Mouse (Mus musculus) urinary bladder, postnatal 36 days (tissue): ENCODE measurements around the gene Stx3.

ENCODE experiments used
- DNase-seq, 2 experiments: peaks; one replicate each; pipeline ENCODE4 v3.0.0; 2022; ENCODE audit warnings: low spot score in 2 of 2, mixed read lengths in 1 of 2

The Stx3 gene

DNA sequence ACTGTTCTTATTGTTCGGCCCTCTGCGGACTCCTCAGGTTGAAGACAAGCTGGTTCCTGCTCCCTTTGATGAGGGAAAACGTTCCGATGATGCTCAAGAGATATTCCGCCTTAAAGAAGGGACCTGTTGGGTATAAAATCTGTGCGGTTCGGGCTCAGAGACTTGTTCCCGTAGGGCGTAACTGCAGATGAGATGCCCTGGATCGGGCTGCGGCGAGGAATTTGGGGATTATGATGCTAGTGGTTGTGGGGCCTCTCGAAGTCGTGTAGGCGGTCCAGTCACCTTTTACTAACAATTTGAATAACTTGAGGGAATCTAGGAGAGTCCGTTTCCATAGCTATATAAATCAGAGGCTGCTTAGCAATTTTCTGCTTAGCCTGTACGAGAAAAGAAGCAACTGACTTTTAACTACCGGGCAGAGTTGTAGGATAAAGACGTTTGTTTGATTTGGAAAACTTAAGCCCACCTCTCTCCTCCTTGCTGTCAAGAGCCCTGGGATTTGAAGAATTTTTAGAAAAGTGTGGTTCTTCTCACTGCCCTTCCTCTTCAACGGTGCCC is at the start of gene Stx3:
TSS of gene Stx3 (minus strand) at position 261 of the 558 bp plus-strand sequence.
- no peak for DNase-seq

DNA sequence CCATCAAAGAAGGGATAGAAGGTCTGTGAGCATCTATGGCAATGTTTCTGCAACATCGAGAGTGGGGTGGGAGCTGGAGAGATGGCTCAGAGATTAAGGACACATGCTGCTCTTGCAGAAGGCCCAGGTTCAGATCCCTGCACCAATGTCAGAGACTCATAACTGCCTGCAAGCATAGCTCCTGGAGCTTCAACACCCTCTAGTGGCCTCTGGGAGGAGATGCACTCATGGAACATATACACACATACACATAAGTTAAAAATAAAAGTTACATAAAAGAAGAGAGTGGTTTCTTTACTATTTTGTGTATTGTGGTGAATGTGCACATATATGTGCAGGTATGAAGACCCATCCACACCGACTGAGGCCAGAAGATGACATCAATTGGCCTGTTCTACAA is 48.6 kb upstream of the Stx3 start:
- DNase-seq = no peak

GRCm38 (mm10) chr19:11860966-11861365 is 41.8 kb upstream of the Stx3 start, which contains the start of gene Olfr1418:
TSS of gene Olfr1418 (minus strand) at chr19:11861066.
- DNase-seq = no peak

- no peak for DNase-seq
Observed at GRCm38 (mm10) chr19:11856506-11856905, 37.3 kb upstream of the Stx3 start.

GRCm38 (mm10) chr19:11854821-11855220 is 35.6 kb upstream of the Stx3 start:
- no peak for DNase-seq

- DNase-seq = no peak
Observed at GRCm38 (mm10) chr19:11852652-11853051, 33.4 kb upstream of the Stx3 start.

- DNase-seq = no peak
Observed at GRCm38 (mm10) chr19:11846333-11846732, 27.1 kb upstream of the Stx3 start.

GRCm38 (mm10) chr19:11839119-11839518 is 19.9 kb upstream of the Stx3 start, which contains the start of gene Olfr1417:
TSS of gene Olfr1417 (minus strand) at chr19:11839219.
- no peak for DNase-seq

- no peak for DNase-seq
Observed at GRCm38 (mm10) chr19:11823346-11824065, 4.3 kb upstream of the Stx3 start.

DNA sequence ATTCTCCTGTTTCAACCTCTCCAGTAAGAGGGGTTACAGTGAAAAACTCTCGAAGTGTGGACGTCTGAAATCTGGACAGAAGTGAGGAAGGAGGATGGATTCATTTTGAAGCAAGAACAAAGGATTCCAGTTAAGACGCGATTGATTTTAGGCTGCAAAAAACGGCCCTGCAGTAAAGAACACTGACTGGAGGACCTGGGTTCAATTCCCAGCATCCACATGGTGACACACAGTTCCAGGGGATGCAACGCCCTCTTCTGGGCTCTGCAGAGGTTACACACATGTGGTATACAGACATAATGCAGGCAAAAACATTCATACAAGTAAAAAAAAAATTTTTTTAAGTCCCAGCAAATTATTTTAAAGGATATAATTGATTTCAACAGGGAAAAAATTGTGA is 1.0 kb upstream of the Stx3 start:
- DNase-seq = no peak

DNA sequence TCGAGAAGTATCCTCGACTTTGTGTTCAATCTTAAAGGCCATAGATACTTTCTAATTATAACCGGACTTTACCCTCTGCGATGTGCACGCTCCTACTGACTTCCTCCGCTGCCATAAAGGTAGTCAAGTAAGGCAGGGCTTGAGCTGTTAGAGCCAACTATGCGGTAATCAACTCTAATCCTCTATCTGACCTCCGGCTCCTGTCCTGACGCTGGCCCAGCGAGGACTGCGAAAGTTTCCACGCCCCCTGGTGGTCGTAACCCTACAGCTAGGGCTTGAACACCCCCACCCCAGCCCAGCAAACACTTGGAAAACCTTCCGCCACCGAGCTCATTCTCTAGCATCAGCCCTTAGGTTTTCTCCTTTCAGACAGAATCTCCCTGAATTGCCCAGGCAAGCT is 597 bp upstream of the Stx3 start:
- DNase-seq = peak; percentile 65 to 74

DNA sequence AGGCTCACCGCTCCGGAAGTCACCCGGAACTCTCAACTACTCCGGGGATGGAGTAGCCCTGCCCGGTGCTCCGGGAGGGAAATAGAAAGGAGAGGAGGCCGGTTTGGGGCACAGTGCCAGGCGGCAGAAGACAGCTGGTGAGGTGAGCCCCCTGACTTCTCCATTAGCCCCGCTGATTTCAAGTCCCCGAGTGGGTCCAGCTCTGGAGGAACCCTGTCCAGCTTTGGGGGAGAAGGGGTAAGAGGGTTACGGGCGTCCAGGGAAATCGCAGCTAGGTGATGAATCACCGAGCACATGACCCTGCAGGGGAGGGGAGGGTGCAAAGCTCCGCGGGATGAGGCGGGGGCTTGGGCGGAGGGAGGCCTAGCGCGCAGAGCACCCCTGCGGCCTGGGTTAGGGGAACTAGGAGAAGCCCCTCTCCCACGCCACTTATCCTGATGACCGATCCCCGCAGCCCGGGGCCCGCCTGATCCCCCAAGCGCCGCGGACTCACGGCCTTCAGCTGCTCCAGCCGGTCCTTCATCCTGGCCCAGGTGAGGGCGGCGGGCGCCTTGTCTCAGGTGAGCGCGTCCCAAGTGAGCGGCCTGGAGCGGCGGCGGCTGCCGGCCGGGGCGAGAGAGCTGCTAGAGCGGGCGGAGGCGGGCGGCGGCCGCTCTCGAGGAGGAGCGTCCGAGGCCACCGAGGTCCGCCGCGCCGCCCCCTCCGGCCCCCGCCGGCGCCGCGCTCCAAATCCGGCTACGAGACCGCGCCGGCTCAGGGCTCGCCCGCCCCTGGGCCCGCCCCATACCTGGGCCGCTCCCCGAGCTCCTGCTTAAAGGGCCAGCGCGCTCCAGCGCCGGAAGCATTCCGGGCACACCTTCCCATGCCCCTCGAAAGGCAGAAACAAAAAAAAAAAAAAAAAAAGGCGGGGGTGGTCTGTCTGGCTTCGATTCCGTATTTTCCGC is 732 bp downstream of the Stx3 start:
- peak; percentile 60 to 71 for DNase-seq

DNA sequence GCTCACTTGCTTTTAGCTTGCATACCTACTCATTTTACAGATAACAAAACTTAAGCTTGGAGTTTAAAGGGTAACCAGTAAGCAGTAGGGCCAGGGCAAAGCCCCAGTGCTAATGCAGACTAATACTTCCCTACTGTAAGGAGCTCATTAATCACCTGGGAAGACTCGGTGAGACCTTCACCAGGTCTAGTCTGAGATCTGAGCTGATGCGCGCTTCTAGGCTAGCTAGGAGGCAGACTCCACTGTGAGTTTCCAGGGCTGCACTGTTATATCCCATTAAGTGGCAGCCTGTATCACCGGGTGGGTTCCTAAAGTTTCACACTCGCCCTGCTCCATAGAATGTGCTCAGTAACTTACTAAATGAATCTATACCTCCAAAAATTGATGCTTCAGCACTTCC is 1.6 kb downstream of the Stx3 start:
- no peak for DNase-seq

DNA sequence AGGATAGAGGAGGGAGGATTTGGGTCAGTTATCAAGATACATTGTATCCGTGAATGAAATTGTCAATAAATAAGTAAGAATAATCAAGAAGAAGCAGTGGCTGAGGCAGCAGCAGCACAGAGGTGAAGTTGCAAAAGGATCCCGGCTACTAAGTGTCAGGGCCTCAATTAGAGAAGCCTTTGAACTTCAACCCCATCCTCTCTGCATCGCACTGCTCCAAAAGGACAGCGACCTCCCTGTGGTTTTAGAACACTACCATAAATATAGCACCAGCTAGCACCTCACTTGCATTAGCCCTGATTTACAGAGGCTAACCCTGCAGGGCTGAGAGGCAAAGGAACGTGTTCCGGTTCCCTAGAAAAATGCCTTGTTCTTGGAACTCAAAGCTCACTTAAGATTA is 2.5 kb downstream of the Stx3 start:
- no peak for DNase-seq

- DNase-seq = no peak
Observed at GRCm38 (mm10) chr19:11814742-11815333, 4.4 kb downstream of the Stx3 start.

DNA sequence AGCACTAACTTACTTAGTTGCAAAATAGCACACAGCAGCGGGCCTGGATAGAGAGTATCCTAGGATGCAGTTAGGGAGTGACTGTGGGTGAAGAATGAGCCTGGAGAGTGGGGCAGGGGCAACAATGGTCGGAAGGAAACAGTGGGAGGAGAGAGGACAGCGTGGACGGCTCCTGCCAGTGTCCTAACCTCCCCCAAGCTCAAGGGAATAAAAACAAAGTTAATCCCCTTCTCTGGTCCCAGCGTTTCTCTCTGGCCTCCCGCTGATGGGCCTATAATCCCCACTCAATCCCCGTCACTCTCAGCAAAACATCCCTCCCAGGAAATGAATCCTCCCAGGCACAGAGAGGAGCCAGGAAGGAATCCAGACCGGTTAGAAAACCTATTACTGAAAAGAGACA is 5.6 kb downstream of the Stx3 start:
- DNase-seq = no peak

DNA sequence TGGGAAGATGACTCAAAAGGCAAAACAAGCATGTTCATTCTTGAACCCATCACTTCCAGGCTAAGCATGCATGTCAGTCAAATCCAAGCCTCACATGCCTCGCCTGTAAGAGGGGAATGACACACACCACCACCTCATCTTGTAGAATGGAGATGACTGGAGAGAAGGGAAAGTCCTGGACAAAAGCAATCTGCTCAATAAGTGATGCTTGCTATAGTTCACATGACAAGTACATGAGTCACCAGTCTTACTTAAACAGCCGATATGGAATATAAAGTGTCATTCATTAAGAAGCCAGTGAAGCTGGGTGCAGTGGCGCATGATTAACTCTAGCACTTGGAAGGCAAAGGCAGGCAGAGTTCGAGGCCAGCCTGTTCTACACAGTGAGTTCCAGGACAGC is 6.1 kb downstream of the Stx3 start:
- no peak for DNase-seq

GRCm38 (mm10) chr19:11811688-11812365 is 7.4 kb downstream of the Stx3 start:
- DNase-seq = no peak

DNA sequence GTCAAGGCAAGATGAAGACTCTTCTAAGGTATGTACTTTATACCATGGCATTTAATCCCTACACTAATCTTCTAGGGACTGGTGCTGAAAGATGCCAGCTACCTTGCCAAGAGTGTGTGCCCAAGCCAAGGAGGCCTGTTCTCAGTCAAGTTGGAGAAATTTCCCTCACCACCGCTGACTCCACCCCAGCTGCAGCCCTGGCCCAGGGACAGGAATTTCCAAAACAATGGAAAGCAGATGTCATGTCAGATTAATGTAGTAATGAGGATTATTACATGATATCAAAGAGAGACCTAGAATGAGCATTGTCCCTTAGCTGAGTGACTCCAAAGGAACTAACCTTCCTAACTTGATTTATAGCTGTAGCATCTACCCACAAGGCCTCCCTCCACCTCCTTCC is 8.3 kb downstream of the Stx3 start:
- no peak for DNase-seq

DNA sequence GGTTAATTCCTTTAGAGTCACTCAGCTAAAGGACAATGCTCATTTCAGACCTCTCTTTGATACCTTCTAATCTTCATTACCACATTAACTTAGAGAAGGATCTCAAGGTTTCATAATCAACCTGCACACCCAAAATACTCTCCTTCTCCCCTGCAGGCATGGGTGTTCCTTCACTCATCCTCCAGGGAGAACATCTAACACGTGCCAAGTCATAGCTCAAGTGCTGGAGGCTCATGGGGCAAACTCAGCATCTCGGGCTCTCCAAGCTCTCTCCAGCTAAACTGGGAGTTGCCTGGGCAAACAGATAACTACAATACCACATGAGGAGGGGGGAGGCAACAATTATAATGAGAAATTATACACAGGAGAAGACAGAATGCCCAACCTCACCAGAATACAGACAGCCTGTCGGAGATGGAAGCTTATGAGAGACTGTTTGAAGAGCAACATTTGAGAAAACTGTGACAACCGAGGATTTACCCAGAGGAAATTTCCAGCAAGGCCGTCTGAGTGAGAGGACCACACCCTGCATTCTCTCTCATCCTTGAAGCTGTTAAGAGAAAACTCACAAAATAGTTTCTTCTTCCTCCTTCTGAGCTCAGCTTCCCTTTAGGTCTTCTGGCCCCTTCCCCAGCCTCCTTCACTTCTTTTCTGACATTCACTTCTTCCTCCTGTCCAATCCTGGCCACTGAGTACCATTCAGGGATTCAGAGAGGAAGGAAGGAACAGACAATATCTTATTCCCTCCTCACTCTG is 9.0 kb downstream of the Stx3 start:
- DNase-seq = no peak

DNA sequence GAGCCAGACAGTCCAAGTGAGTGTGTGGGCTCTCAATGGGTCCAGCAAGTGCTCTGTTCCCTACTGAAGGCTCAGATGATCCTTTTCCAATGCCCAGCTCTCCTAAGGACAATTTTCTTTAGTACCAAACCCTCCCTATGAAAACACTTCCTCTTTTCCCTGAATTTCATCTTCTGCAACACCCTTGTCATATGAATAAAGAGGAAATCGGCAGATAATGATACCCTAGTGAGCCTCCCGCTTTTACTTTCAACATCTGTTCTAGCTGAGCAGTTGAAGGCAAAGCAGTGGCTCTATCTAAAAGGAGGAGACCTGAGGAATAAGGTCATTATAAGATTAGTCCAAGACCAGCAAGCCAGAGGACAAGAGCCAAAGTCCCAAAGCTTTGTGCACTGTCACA is 10.8 kb downstream of the Stx3 start:
- DNase-seq = no peak
